Mouse (Mus musculus): ENCODE data around the gene Tns3. TPM values are rescaled to one million over a fixed set of nuclear protein-coding genes. Genes with fewer than 3 reads are reported as not detected.

The Tns3 gene
- polyA plus RNA-seq, 1 experiment from 2014 or later = 30.4 TPM

- Histone ChIP-seq H3K27ac (ENCODE audit: low read length) (no peak overlapping the region), H3K9me3 (replicated peaks; ENCODE audit: control insufficient read depth, low read length) (no peaks in the 10 kb centered on the region), H3K4me2 (ENCODE audit: low read depth, low read length) (no peak overlapping the region), H3K4me3 (replicated peaks; ENCODE audit: low read length) (no peak overlapping the region), H3K36me3 (ENCODE audit: control insufficient read depth, insufficient read depth, low read length) (peaks cover 3% of the 10 kb centered on the region; the same call in 1 of the 2 replicates), H3K9ac (ENCODE audit: low read length) (no peak overlapping the region), H3K27me3 (ENCODE audit: control insufficient read depth, insufficient read depth, low read length) (no peaks in the 10 kb centered on the region), H3K4me1 (ENCODE audit: control insufficient read depth, insufficient read depth, low read length) (peaks cover 5% of the 10 kb centered on the region; the same call in 1 of the 2 replicates)
- WGBS = 55% methylated on average over 7 of the region's 7 CpGs
- ATAC-seq (ENCODE audit: insufficient read depth, low FRiP score) = no peak
Measured at GRCm38 (mm10) chr11:8601411-8601821, 62.9 kb downstream of the Tns3 start.

GRCm38 (mm10) chr11:8595642-8596041, 68.7 kb downstream of the Tns3 start:
- Histone ChIP-seq H3K27ac (ENCODE audit: low read length) (no peak overlapping the region), H3K4me3 (replicated peaks; ENCODE audit: low read length) (no peak overlapping the region), H3K4me1 (ENCODE audit: control insufficient read depth, insufficient read depth, low read length) (peaks cover 18% of the 10 kb centered on the region; the same call in 1 of the 2 replicates), H3K4me2 (ENCODE audit: low read depth, low read length) (no peak overlapping the region), H3K27me3 (ENCODE audit: control insufficient read depth, insufficient read depth, low read length) (no peaks in the 10 kb centered on the region), H3K9me3 (replicated peaks; ENCODE audit: control insufficient read depth, low read length) (no peaks in the 10 kb centered on the region), H3K9ac (ENCODE audit: low read length) (no peak overlapping the region), H3K36me3 (ENCODE audit: control insufficient read depth, insufficient read depth, low read length) (peaks cover 3% of the 10 kb centered on the region; the same call in 1 of the 2 replicates)
- WGBS = 82% methylated on average over 5 of the region's 5 CpGs
- ATAC-seq (ENCODE audit: insufficient read depth, low FRiP score) = no peak

- H3K4me1 ChIP-seq (ENCODE audit: control insufficient read depth, insufficient read depth, low read length) = peaks cover 22% of the 10 kb centered on the region; the same call in 1 of the 2 replicates
- no peaks in the 10 kb centered on the region for H3K9me3 ChIP-seq (replicated peaks; ENCODE audit: control insufficient read depth, low read length)
- H3K4me3 ChIP-seq (replicated peaks; ENCODE audit: low read length) = no peak overlapping the region
- peak; percentile 51; the same call in 1 of the 2 replicates for ATAC-seq (ENCODE audit: insufficient read depth, low FRiP score)
- WGBS = 59% methylated on average over 3 of the region's 3 CpGs
- no peak overlapping the region for H3K9ac ChIP-seq (ENCODE audit: low read length)
- no peak overlapping the region for H3K4me2 ChIP-seq (ENCODE audit: low read depth, low read length)
- peaks cover 3% of the 10 kb centered on the region; the same call in 1 of the 2 replicates for H3K36me3 ChIP-seq (ENCODE audit: control insufficient read depth, insufficient read depth, low read length)
- H3K27me3 ChIP-seq (ENCODE audit: control insufficient read depth, insufficient read depth, low read length) = no peaks in the 10 kb centered on the region
- H3K27ac ChIP-seq (ENCODE audit: low read length) = no peak overlapping the region
Measured at GRCm38 (mm10) chr11:8593172-8593571, 71.2 kb downstream of the Tns3 start.

GRCm38 (mm10) chr11:8591271-8591670, 73.1 kb downstream of the Tns3 start:
- WGBS = 56% methylated on average over 5 of the region's 5 CpGs
- Histone ChIP-seq H3K36me3 (ENCODE audit: control insufficient read depth, insufficient read depth, low read length) (no peaks in the 10 kb centered on the region), H3K27me3 (ENCODE audit: control insufficient read depth, insufficient read depth, low read length) (no peaks in the 10 kb centered on the region), H3K9me3 (replicated peaks; ENCODE audit: control insufficient read depth, low read length) (no peaks in the 10 kb centered on the region), H3K4me1 (ENCODE audit: control insufficient read depth, insufficient read depth, low read length) (peaks cover 33% of the 10 kb centered on the region; the same call in 1 of the 2 replicates), H3K9ac (ENCODE audit: low read length) (no peak overlapping the region; the same call in 1 of the 2 replicates), H3K4me2 (ENCODE audit: low read depth, low read length) (no peak overlapping the region), H3K4me3 (replicated peaks; ENCODE audit: low read length) (no peak overlapping the region), H3K27ac (ENCODE audit: low read length) (peak overlapping the region; percentile 39)
- peak; percentile 59; the same call in 1 of the 2 replicates for ATAC-seq (ENCODE audit: insufficient read depth, low FRiP score)

- Histone ChIP-seq H3K27me3 (ENCODE audit: control insufficient read depth, insufficient read depth, low read length) (no peaks in the 10 kb centered on the region), H3K4me1 (ENCODE audit: control insufficient read depth, insufficient read depth, low read length) (peaks cover 30% of the 10 kb centered on the region; the same call in 1 of the 2 replicates)
- ATAC-seq (ENCODE audit: insufficient read depth, low FRiP score) = no peak
Measured at GRCm38 (mm10) chr11:8589226-8589905, 75.0 kb downstream of the Tns3 start.

GRCm38 (mm10) chr11:8587941-8588340, 76.4 kb downstream of the Tns3 start:
- H3K4me3 ChIP-seq (replicated peaks; ENCODE audit: low read length) = no peak overlapping the region
- H3K36me3 ChIP-seq (ENCODE audit: control insufficient read depth, insufficient read depth, low read length) = no peaks in the 10 kb centered on the region
- H3K4me1 ChIP-seq (ENCODE audit: control insufficient read depth, insufficient read depth, low read length) = peaks cover 29% of the 10 kb centered on the region; the same call in 1 of the 2 replicates
- H3K27me3 ChIP-seq (ENCODE audit: control insufficient read depth, insufficient read depth, low read length) = no peaks in the 10 kb centered on the region
- no peak overlapping the region for H3K4me2 ChIP-seq (ENCODE audit: low read depth, low read length)
- no peak overlapping the region for H3K9ac ChIP-seq (ENCODE audit: low read length)
- 89% methylated on average over 3 of the region's 3 CpGs for WGBS
- no peak for ATAC-seq (ENCODE audit: insufficient read depth, low FRiP score)
- H3K27ac ChIP-seq (ENCODE audit: low read length) = peak overlapping the region; percentile 16; the same call in 1 of the 2 replicates
- no peaks in the 10 kb centered on the region for H3K9me3 ChIP-seq (replicated peaks; ENCODE audit: control insufficient read depth, low read length)

More at GRCm38 (mm10) chr11:8589226-8589905, 75.0 kb downstream of the Tns3 start:
- H3K4me2 ChIP-seq (ENCODE audit: low read depth, low read length) = no peak overlapping the region
- no peaks in the 10 kb centered on the region for H3K9me3 ChIP-seq (replicated peaks; ENCODE audit: control insufficient read depth, low read length)
- no peak overlapping the region for H3K9ac ChIP-seq (ENCODE audit: low read length)
- no peak overlapping the region for H3K4me3 ChIP-seq (replicated peaks; ENCODE audit: low read length)
- 57% methylated on average over 9 of the region's 9 CpGs for WGBS
- peak overlapping the region; percentile 44 for H3K27ac ChIP-seq (ENCODE audit: low read length)
- no peaks in the 10 kb centered on the region for H3K36me3 ChIP-seq (ENCODE audit: control insufficient read depth, insufficient read depth, low read length)

- Histone ChIP-seq H3K9me3 (replicated peaks; ENCODE audit: control insufficient read depth, low read length) (no peaks in the 10 kb centered on the region), H3K36me3 (ENCODE audit: control insufficient read depth, insufficient read depth, low read length) (no peaks in the 10 kb centered on the region), H3K9ac (ENCODE audit: low read length) (no peak overlapping the region), H3K4me1 (ENCODE audit: control insufficient read depth, insufficient read depth, low read length) (peaks cover 29% of the 10 kb centered on the region; the same call in 1 of the 2 replicates), H3K4me3 (replicated peaks; ENCODE audit: low read length) (no peak overlapping the region), H3K27ac (ENCODE audit: low read length) (peak overlapping the region; percentile 16; the same call in 1 of the 2 replicates), H3K27me3 (ENCODE audit: control insufficient read depth, insufficient read depth, low read length) (no peaks in the 10 kb centered on the region), H3K4me2 (ENCODE audit: low read depth, low read length) (no peak overlapping the region)
- WGBS = 57% methylated on average over 10 of the region's 10 CpGs
- ATAC-seq (ENCODE audit: insufficient read depth, low FRiP score) = no peak
Measured at GRCm38 (mm10) chr11:8586996-8587644, 77.2 kb downstream of the Tns3 start.

GRCm38 (mm10) chr11:8586374-8586773, 78.0 kb downstream of the Tns3 start:
- H3K27ac ChIP-seq (ENCODE audit: low read length) = no peak overlapping the region
- no peaks in the 10 kb centered on the region for H3K9me3 ChIP-seq (replicated peaks; ENCODE audit: control insufficient read depth, low read length)
- peaks cover 26% of the 10 kb centered on the region; the same call in 1 of the 2 replicates for H3K4me1 ChIP-seq (ENCODE audit: control insufficient read depth, insufficient read depth, low read length)
- H3K4me2 ChIP-seq (ENCODE audit: low read depth, low read length) = no peak overlapping the region
- no peak for ATAC-seq (ENCODE audit: insufficient read depth, low FRiP score)
- H3K27me3 ChIP-seq (ENCODE audit: control insufficient read depth, insufficient read depth, low read length) = no peaks in the 10 kb centered on the region
- H3K36me3 ChIP-seq (ENCODE audit: control insufficient read depth, insufficient read depth, low read length) = 0 out of 2 replicates have a peak, but pooled peaks cover 3% of the 10 kb centered on the region
- WGBS = 57% methylated on average over 2 of the region's 2 CpGs
- H3K4me3 ChIP-seq (replicated peaks; ENCODE audit: low read length) = no peak overlapping the region
- H3K9ac ChIP-seq (ENCODE audit: low read length) = no peak overlapping the region

GRCm38 (mm10) chr11:8585686-8586085, 78.6 kb downstream of the Tns3 start:
- no peak overlapping the region for H3K9ac ChIP-seq (ENCODE audit: low read length)
- no peak overlapping the region for H3K4me2 ChIP-seq (ENCODE audit: low read depth, low read length)
- no peak overlapping the region for H3K4me3 ChIP-seq (replicated peaks; ENCODE audit: low read length)
- H3K4me1 ChIP-seq (ENCODE audit: control insufficient read depth, insufficient read depth, low read length) = peaks cover 19% of the 10 kb centered on the region; the same call in 1 of the 2 replicates
- no peak overlapping the region for H3K27ac ChIP-seq (ENCODE audit: low read length)
- no peaks in the 10 kb centered on the region for H3K9me3 ChIP-seq (replicated peaks; ENCODE audit: control insufficient read depth, low read length)
- 0 out of 2 replicates have a peak, but pooled peaks cover 3% of the 10 kb centered on the region for H3K36me3 ChIP-seq (ENCODE audit: control insufficient read depth, insufficient read depth, low read length)
- H3K27me3 ChIP-seq (ENCODE audit: control insufficient read depth, insufficient read depth, low read length) = no peaks in the 10 kb centered on the region
- ATAC-seq (ENCODE audit: insufficient read depth, low FRiP score) = no peak
- WGBS = 77% methylated on average over 3 of the region's 3 CpGs

Data from stomach, embryonic 16.5 days (tissue).